Mouse (Mus musculus) left cerebral cortex, postnatal 10 days (tissue): ENCODE results near the gene Tarm1. TPM values are rescaled to one million over a fixed set of nuclear protein-coding genes. Genes with fewer than 3 reads are reported as not detected.

Experiments used
- DNase-seq, 2 experiments: peaks; one replicate each; pipeline ENCODE4 v3.0.0; 2021 to 2022; ENCODE audit warnings: low spot score in 2 of 2, mixed read lengths in 1 of 2; ENCODE audit errors: extremely low spot score in 1 of 2
- intact Hi-C: fragments of 180-260 bp; cut with DNase I; formaldehyde crosslinking; loops from one replicate; pipeline ENCODE4 v1.15.1; 2025
- total RNA-seq, 2 experiments: library from RNA; stranded (reverse); gene quantifications; 2 replicates each; pipeline ENCODE4 v1.2.3; 2021

Tarm1 gene
- total RNA-seq, 2 experiments from 2014 or later: not detected

GRCm38 (mm10) chr7:3446584-3446983, 55.8 kb downstream of the Tarm1 start:
- intact Hi-C loops: loop anchor here (5.0 kb wide), 1 partner anchor 224 kb away; no protein-coding TSS in a partner anchor
- no peak for DNase-seq

GRCm38 (mm10) chr7:3444678-3445077, 57.7 kb downstream of the Tarm1 start:
- DNase-seq: no peak
- intact Hi-C loops: loop anchor here (5.0 kb wide), 1 partner anchor 222 kb away; no protein-coding TSS in a partner anchor

GRCm38 (mm10) chr7:3442476-3443062, 59.9 kb downstream of the Tarm1 start:
- DNase-seq: no peak
- intact Hi-C loops: no loop called here

DNA sequence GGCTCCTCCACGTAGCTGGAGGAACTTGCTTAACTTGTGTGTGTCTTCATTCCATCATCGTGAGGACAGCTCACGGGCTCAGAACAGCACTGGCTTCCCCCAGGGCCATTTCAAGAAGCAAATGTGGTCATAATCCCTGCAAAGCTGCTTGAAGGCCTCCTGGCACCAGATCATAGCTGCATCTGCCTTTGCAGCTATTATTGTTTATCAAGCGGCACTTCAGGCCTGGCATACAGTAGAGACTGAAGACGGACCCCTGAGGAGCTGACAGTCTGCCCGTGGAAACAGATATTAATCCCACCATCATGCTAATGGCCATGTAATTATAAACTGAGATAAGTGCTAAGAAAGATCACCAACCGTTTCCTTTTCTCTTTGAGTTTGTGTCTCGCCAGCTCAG, 61.9 kb downstream of the Tarm1 start:
- intact Hi-C loops: no loop called here
- no peak for DNase-seq

DNA sequence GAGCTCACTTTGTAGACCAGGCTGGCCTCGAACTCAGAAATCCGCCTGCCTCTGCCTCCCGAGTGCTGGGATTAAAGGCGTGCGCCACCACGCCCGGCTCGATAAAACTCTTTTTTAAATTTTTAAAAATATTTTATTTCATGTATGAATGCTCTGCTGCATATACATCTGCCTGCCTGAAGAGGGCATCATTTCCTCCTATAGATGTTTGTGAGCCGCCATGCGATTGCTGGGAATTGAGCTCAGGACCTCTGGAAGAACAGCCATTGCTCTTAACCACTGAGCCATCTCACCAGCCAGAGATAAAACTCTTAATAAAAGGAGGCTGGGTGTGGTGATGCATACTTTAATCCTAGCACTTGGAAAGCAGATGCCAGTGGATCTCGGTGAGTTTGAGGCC, 62.4 kb downstream of the Tarm1 start:
- intact Hi-C loops: no loop called here
- no peak for DNase-seq

DNA sequence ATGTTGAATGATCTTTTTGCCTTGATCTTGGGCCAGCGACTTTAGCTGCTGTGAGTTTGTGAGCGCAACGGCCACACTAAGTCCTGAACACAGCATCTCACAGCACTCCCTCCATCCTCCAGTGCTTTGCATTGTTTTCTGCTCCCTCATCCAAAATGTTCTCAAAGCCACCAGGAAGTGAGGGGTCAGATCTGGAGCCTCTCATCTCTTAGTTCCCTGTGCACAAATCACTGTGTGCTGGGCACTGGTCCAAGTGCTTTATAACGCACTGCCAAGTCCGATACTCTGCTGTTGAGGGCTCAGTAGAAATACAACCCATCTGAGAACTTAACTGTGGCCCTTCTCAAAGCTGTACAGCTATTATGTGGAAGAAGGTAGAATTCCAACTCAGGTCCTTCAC, 64.5 kb downstream of the Tarm1 start:
- intact Hi-C loops: no loop called here
- no peak for DNase-seq

Other genes starting within 250 kb of the Tarm1 start
- gene Myadm, start 213.5 kb downstream of the Tarm1 start, total RNA-seq: 10 to 100 TPM; 77.1 to 81.5 TPM
- 100 to 1,000 TPM; 323 to 329 TPM for gene Prkcg, start 213.4 kb downstream of the Tarm1 start, total RNA-seq
- 100 to 1,000 TPM; 144 to 148 TPM for gene Cacng7, start 169.7 kb downstream of the Tarm1 start, total RNA-seq
- 100 to 1,000 TPM; 161 to 164 TPM for gene Cacng8, start 111.9 kb downstream of the Tarm1 start, total RNA-seq
- 1 to 10 TPM; 2.1 to 3.0 TPM for gene Cacng6, start 78.4 kb downstream of the Tarm1 start, total RNA-seq
- 1 to 10 TPM; 1.4 to 1.7 TPM for gene Oscar, start 113.5 kb upstream of the Tarm1 start, total RNA-seq
- 100 to 1,000 TPM; 531 to 541 TPM for gene Ndufa3, start 114.7 kb upstream of the Tarm1 start, total RNA-seq
- 10 to 100 TPM; 34.5 to 37.9 TPM for gene Tfpt, start 127.3 kb upstream of the Tarm1 start, total RNA-seq
- gene Prpf31, start 127.4 kb upstream of the Tarm1 start, total RNA-seq: 10 to 100 TPM; 54.8 to 63.6 TPM
- gene Cnot3, start 142.6 kb upstream of the Tarm1 start, total RNA-seq: 10 to 100 TPM; 48.2 to 60.9 TPM
- gene Leng1, start 163.2 kb upstream of the Tarm1 start, total RNA-seq: 1 to 10 TPM; 4.4 to 5.5 TPM
- gene Tmc4, start 174.9 kb upstream of the Tarm1 start, total RNA-seq: 1 to 10 TPM; 5.1 to 5.8 TPM
- 10 to 100 TPM; 85.1 to 97.4 TPM for gene Tsen34, start 190.2 kb upstream of the Tarm1 start, total RNA-seq
- 100 to 1,000 TPM; 167 to 170 TPM for gene Mboat7, start 190.9 kb upstream of the Tarm1 start, total RNA-seq
- 100 to 1,000 TPM; 460 to 465 TPM for gene Rps9, start 201.4 kb upstream of the Tarm1 start, total RNA-seq
- gene Pirb, start 217.8 kb upstream of the Tarm1 start, total RNA-seq: under 1 TPM; 0.14 to 0.15 TPM